Mouse (Mus musculus) kidney, adult 2 months (tissue): ENCODE results near the gene Sdhaf2.

Experiments
- CTCF ChIP-seq: fragments of 200-500 bp; conservative IDR thresholded peaks from 2 replicates; pipeline ENCODE4 v1.5.1; 2011; ENCODE audit warnings: low read depth, mild to moderate bottlenecking, control low read depth, low read length, moderate library complexity, mixed read lengths; ENCODE audit not compliant: insufficient read depth, insufficient read length
- POLR2A ChIP-seq: fragments of 200-500 bp; IDR thresholded peaks from one replicate; pipeline ENCODE4 v1.6.1; 2011; ENCODE audit warnings: low read depth, low read length, control low read depth

GRCm38 (mm10) chr19:10557001-10557400, 31.1 kb upstream of the Sdhaf2 start:
- TF ChIP-seq CTCF (no peak), POLR2A (no peak)
